Mouse (Mus musculus): ENCODE data around the gene Foxo3. TPM values are rescaled to one million over a fixed set of nuclear protein-coding genes. Genes with fewer than 3 reads are reported as not detected.

Gene Foxo3
- total RNA-seq, 2 experiments from 2014 or later, result 40.0 to 46.8 TPM

DNA sequence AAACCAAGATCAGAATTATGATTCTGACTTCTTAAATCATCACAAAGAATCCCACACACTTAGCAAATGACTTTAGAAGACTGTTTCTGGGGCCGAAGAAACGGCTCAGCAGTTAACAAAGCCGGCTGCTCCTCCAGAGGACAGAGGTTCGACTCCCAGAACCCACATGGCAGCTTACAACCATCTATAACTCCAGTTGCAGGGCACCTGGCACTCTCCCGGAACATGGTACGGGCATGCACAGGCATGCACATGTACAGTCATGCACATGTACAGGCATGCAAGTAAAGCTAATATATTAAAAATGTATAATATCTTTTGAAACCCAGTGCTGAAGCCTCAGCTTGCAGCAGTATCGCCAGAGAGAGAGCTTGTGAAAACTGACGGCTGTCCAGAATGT is 15.5 kb downstream of the Foxo3 start:
- DNase-seq (ENCODE audit: extremely low spot score in 1 of 2, low spot score in 2 of 2), result no peak
- intact Hi-C loops (cut with DNase I), result no loop called here

DNA sequence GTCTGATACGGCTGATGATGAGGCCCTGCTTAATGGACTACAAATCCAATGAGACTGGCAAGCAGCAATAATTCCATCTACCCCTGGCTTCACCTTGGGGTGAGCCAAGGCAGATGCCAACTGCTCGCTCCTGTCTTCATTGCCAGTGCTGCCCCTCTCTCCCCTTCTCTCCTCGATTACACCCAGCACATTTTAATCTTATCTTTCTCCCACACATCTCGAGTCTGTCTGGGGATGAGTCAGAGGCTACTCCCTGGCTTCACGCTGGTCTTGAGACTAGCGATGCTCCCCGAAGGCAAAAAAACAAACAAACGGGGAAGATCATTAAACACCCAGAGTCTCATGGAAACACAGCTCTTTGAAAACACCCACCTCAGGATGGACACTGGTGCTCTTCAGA is 16.0 kb downstream of the Foxo3 start:
- intact Hi-C loops (cut with DNase I), result no loop called here
- DNase-seq (ENCODE audit: extremely low spot score in 1 of 2, low spot score in 2 of 2), result no peak

DNA sequence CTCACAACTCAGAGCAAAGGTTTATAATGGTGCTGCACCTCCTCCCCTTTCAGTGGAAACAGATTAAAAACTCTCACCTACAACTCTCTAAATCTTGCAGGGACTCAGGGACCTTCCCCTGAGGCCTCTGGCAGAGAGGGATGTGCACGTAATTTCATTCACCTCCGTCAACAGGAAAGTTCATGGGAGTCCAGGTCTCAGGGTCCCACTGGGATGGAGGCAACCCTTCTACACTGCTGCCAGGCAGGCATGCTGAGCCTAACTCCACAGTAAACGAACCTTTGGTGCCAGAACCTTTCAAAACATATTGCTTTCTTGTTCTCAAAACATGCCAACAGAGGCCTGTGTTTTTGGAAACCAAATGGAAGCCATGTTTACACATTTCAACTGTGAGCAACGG is 17.0 kb downstream of the Foxo3 start:
- DNase-seq (ENCODE audit: extremely low spot score in 1 of 2, low spot score in 2 of 2), result no peak
- intact Hi-C loops (cut with DNase I), result no loop called here

DNA sequence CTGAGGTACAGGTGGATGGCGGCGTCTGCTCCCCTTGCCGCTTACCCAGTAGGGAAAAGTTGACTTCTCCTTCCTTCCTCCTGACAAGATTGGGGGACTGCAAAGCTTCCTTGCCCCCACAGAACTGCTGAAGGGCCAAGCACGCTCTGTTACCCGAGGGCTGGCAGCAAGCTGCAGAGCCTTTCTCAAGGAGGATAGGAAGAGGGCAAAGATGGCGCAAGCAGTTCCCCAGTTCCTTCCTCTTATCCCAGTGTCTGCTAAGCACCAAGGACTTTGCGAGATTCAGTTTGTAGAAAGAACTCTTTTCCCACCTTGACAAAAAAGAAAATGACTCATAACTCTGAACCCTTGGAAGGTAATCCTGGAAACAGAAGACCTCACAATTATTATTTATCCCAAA is 18.6 kb downstream of the Foxo3 start:
- intact Hi-C loops (cut with DNase I), result no loop called here
- DNase-seq (ENCODE audit: extremely low spot score in 1 of 2, low spot score in 2 of 2), result no peak

DNA sequence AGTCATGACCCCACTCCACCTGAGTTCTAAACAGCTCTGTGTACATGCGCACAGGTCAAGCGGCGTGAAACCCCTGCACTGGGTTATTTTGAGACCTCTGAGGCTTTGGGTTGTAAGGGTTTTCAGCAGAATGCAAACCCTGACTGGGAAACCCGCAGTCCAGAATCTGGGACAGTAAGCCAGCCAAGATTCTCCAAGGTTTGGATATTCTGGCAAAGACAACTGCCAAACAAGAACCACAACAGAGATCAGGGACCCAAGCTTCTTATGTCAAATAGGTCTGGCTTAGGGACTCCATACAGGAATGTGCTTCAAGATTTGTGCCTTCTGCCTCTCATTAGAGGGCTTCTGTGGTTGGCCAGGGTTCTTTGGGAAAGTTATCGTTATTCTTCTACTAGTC is 21.8 kb downstream of the Foxo3 start:
- no peak for DNase-seq (ENCODE audit: extremely low spot score in 1 of 2, low spot score in 2 of 2)
- intact Hi-C loops (cut with DNase I), result no loop called here

DNA sequence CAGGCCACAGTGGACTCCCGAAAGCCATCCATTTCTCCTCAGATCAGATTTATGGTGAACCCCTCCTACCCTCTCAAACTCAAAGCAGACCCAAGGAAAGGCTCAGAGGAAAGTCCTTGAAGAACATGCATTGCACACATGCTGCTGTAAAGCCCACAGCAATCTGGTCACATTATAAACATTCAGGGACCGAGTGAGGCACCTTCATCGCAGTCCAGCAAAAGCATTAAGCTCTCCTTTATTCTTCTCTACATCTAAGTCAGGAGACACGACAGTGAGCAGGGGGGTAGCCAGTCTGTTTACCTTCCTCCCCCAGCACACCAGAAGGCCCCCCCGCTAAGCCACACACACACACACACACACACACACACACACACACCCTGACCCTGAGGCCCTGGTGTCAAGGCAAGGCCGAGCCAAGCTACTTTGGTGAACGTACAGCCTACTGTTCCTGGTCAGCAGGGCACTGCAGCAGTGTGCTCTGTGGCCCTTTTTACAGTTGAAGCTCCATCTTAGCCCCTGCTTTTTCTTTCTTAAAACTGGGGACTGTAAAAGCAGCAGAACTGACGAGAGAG is 24.7 kb downstream of the Foxo3 start:
- no peak for DNase-seq (ENCODE audit: extremely low spot score in 1 of 2, low spot score in 2 of 2)
- intact Hi-C loops (cut with DNase I), result no loop called here

DNA sequence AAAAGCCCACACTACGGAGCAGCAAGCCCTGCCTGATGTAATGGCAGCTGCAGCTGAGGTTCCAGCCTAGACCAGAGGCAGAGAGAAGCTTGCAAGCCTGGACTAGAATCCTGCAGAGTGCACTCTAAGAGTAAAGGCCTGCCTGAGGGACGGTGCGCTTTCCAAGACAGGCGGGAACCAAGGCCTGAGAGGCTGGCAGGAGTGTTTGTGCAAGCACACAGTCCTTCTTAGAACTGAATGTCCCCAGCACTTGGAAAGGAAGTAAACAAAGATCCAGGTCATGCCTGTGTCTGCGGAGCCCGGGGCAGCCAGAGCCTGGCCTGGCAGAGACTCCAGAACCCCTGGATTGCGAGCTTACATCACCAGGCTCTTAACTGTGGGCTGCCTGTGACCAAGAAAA is 25.4 kb downstream of the Foxo3 start:
- peak; percentile 50 to 71 for DNase-seq (ENCODE audit: extremely low spot score in 1 of 2, low spot score in 2 of 2)
- intact Hi-C loops (cut with DNase I), result no loop called here

DNA sequence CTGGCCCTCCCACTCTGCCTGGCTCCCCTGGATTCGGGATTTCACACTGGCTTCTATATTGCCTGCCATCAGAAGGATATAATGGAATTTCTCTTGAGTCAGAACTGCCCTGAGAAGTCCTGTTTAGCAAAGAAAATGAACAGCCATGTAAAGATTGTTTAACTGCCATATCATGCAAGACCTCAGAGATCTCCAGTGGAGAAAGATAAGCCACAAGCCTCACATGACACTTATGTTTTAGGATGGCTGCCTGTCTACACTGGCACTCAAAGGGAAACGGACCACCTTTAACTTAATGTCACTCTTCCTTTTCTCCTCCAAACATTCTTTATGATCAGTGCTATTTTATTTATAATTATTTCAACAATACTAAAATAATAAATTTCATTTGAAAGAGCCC is 26.6 kb downstream of the Foxo3 start:
- DNase-seq (ENCODE audit: extremely low spot score in 1 of 2, low spot score in 2 of 2), result no peak
- intact Hi-C loops (cut with DNase I), result no loop called here

DNA sequence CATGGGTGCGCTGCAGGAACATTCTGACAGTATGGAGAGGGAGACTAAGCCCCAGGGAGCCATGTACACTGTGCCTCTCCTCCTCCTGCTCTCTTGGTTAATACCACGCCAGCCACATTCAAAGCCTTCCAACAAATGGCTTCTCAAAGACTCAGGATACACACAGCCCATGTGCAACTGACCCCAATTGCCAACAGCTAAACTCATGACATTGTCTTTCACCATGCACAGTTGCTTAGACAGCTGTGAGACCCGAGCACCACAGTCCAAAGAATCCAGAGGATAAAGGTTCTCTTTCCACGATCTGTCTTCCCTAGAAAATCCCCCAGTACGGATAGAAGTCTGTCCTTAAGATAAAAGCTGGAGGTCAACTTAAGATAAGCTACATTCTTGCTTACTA is 27.9 kb downstream of the Foxo3 start:
- no peak for DNase-seq (ENCODE audit: extremely low spot score in 1 of 2, low spot score in 2 of 2)
- intact Hi-C loops (cut with DNase I), result no loop called here

DNA sequence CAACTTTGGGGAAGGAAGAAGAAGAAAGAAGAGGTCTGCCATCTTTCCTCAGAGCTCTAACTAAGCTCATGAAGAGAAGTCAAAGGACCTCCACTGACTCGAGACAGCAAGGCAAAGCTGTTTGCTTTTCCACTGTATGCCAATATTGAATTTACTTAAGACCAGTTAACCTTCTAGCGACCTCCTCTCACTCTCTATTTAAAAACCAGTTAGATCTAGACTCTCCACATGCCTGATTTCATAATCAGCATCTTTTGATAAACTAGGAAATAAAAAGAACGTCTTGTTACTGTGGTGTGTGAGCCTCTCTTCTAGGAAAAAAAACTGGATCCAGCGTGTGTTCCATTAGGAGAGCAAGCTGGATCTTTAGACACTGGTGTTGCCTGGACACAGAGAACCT is 28.4 kb downstream of the Foxo3 start:
- DNase-seq (ENCODE audit: extremely low spot score in 1 of 2, low spot score in 2 of 2), result no peak

DNA sequence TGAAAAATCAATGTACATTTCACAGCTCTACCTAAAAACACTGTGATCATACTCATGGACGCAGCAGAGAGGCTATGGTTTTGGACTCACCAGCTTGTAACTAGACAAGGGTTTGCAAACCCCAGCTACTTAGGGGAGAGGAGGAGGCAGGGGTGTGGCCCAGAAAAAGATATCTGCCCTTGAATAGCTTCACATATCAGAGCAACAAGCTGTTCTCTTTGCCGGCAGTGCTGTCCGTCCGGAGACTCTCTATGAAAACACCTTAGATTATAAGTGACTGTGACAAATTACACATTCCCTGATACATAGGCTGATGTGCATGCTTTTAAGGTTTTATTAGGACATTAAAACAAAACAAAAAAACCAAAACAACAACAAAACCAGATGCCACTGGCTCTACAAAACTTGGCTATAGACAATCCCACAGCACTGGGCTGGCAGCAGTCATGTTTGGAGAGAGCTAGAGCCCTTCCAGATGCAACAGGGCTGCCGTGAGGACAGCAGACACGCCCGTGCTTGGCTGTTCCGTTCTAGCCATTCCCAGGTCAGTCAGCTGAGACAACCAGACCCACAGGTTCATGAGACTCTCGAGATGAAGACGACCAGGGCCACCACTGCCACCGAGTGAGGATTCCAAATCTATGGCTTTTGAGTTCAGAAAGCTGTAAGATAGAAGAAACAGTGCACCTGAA is 29.3 kb downstream of the Foxo3 start:
- no peak for DNase-seq (ENCODE audit: extremely low spot score in 1 of 2, low spot score in 2 of 2)
- intact Hi-C loops (cut with DNase I), result no loop called here

More for the DNA sequence above, 28.4 kb downstream of the Foxo3 start:
- intact Hi-C loops (cut with DNase I), result no loop called here

DNA sequence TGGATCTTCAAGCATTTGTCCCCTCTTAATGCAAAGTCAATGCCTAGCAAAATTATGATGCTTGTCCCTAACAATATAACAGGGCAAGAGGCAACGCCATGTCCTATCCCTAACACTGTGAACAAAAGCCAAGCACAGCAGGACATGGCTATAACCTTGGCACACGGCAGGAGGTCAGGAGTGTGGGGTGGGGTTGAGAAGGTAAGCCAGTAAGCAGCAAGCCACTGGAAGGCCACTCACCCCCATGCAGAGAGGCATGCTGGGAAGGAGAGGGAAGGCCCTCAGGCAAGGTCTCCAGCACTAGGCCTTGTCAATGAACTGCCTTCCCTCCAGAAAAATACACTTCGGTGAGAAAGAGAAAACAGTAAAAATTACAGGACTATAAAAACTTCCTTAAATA is 30.1 kb downstream of the Foxo3 start:
- intact Hi-C loops (cut with DNase I), result no loop called here
- no peak for DNase-seq (ENCODE audit: extremely low spot score in 1 of 2, low spot score in 2 of 2)

DNA sequence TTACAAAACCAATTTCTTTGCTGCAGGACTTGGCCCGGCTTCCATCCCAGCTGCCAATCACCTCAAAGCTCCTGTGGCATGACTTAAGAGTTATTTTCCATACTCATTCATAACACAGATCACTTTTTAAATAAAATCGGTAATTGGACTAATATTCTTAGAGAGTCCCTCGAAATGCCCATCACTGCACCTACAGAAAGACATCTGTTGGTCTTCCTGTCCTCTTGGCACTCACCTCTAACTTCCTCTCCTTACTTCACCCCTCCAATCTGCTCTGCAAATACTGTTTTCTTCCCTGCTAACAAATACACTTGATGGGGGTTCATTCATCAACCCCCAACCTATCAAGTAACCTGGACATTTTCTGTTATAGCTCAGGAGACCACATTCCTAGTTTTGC is 30.9 kb downstream of the Foxo3 start:
- no peak for DNase-seq (ENCODE audit: extremely low spot score in 1 of 2, low spot score in 2 of 2)
- intact Hi-C loops (cut with DNase I), result no loop called here

DNA sequence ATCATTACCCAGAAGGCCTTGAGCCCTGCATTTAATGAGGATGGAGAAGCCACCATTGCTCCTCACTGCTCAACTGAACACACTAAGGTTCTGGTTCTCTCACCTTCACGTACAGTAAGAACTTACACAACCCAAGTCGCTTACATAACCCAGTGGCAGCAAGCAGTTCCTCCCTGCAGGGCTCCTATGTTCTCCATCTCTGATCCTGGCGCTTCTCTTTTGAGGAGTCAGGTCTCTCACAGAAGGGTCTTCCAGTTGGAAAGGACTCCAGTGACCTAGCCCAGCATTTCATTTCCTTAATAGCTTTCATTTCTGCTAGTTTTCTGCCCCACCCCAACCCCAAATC is 31.3 kb downstream of the Foxo3 start:
- intact Hi-C loops (cut with DNase I), result no loop called here
- no peak for DNase-seq (ENCODE audit: extremely low spot score in 1 of 2, low spot score in 2 of 2)

DNA sequence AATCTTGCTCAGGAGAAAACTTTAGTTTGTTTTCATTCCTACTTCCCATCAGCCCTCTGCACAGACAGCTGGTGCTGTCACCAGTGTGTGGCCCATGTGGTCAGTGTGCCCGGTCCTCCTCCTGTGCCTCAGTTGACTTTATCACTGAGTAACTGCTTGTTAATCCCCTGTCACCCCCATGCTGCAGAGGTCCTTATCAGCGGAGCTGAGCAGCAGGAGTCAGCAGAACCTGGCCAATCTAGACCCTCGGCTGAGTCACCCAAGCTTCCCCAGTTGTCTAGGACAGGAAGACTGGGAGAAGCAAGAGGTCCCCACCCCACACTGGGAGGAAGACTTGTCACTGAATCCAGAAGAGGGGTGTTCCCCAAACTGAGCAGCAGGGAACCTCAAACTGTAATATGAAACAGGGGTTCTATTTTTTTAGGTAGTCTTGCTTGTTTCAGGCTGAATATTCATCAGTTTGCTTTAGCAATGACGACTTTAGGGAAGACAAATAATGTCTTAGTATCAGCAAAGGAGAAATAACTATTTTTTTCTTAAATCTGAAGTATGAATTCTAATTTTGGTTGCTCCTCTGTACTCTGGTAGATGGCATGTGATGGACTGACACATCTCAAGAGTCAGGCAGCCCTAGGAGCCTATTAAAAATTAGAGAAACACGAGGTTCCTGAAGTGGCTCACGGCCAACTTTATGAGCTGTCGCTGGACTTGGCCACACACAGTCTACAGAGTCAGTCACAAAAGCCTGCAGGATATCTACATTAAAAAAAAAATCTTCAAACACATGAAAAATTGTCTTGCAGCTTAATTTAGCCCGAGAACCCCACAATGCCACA is 31.9 kb downstream of the Foxo3 start:
- DNase-seq (ENCODE audit: extremely low spot score in 1 of 2, low spot score in 2 of 2), result no peak
- intact Hi-C loops (cut with DNase I), result no loop called here

DNA sequence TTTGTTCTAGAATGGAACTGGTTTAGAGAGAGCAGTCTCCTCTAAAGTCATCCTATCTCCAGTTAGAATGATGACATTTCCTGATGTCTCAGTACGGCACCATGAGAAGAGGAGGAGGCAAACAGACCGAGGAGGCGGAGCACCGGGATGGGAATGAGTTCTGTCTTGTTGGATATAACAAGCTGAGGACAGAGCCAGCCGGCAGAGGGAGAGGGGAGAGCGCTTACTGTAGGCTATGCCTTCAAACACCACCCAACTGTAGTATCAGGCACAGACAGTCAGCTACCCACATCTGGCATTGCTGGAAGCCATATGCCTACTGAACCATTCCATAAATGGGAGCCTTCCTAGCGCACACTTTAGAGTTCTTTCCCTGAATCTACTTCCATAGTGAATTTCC is 32.6 kb downstream of the Foxo3 start:
- intact Hi-C loops (cut with DNase I), result no loop called here
- no peak for DNase-seq (ENCODE audit: extremely low spot score in 1 of 2, low spot score in 2 of 2)

DNA sequence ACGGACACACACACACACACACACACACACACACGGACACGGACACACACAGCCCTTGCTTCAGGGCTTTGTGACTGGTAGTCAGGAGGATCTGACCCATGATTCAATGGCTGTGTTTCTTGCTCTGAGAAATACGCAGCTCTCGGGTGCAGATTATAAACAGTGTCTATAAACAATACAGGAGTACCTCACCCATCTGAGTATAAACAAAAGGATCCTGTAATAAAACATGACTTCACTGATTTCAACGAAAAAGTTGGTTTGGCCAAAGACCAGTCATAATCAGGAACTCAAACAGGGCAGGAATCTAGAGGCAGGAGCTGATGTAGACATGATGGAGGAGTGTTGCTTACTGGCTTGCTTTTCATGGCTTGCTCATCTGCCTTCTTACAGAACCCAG is 34.1 kb downstream of the Foxo3 start:
- intact Hi-C loops (cut with DNase I), result no loop called here
- no peak for DNase-seq (ENCODE audit: extremely low spot score in 1 of 2, low spot score in 2 of 2)

DNA sequence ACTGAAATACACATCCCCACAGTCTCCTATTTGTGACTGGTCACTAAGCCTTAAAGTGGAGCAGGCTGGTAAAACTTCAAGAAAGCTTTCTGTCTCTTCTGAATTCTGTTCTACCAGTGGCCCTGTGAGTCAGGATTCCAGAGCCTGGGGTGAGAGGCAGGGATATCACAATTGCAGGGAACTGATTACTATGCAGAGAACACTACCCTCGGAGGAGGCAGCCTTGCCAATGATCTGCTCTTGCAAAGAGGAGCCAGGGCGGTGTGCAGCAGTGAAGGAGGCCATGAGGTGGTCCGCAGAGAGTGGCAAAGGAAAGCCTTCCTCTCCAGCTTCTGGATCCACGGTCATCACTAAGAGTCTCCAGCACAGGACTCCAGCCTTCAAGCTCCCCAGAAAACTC is 34.8 kb downstream of the Foxo3 start:
- intact Hi-C loops (cut with DNase I), result no loop called here
- DNase-seq (ENCODE audit: extremely low spot score in 1 of 2, low spot score in 2 of 2), result peak in 1 of 2 experiments; percentile 15

DNA sequence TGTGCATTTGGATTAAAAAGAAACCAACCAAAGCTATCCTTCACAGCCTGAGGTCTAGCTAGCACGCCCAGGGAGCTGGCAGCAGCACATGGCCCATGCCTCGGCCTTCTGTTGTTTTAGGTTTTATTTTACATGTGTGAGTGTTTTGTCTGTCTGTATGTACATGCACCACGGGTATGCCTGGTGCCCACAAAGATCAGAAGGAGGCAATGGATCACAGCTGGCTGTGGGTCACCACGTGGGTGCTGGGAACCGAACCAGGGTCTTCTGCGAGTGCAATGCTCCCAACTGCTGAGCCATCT is 36.8 kb downstream of the Foxo3 start:
- intact Hi-C loops (cut with DNase I), result no loop called here
- no peak for DNase-seq (ENCODE audit: extremely low spot score in 1 of 2, low spot score in 2 of 2)

DNA sequence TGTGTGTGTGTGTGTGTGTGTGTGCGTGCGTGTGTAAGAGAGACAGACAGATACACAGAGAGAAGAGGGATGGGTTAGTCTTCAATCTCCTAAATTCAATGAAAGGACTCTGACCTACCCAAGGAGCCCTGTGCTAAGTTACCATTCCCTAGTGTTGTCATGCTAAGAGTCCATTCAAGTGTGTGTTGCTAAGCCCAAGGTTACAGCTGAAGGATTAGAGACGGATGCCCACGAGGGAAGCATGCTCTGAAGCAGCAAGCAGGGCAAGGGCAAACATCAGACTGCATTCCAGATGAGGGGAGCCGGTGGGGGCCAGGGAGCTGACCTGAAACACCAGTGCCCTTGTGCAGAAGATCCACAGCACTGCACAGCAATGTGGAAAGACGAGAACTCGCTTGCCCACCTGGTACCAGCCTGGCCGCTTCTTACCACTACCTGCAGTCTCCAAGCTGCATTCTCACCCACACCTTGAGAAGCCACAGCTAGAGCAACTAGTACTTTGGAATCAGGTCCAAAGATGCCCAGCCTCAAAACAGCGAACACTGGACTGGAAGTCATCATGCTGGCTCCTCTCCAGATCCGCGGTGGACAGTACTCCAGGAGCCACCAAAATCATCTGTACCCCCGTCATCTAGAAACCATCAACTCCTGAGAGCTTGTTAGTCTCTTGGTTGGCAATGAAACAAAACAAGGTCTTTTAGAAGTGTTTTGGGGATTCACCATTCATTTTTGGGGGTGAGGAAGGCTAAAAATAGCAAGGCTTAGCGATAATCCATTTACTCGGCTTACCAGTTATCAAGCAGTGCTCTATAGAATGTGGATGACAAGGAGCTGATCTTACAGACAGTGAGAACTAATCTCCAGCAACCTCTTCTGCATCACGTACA is 37.4 kb downstream of the Foxo3 start:
- no peak for DNase-seq (ENCODE audit: extremely low spot score in 1 of 2, low spot score in 2 of 2)

More for the DNA sequence above, 37.4 kb downstream of the Foxo3 start:
- intact Hi-C loops (cut with DNase I), result no loop called here
